Mouse (Mus musculus): ENCODE results near the gene Gtf2ird1.

- TF ChIP-seq CTCF (conservative IDR thresholded peaks at IDR 0.05; ENCODE audit: low read length) (no peak), POU5F1 (IDR thresholded peaks at IDR 0.05; ENCODE audit: borderline replicate concordance, low read length) (no peak)
Measured at GRCm38 (mm10) chr5:134456503-134456962, at the start of gene Gtf2ird1.
